Mouse (Mus musculus) naive thymus-derived CD4-positive, alpha-beta T cell, adult 2 months (primary cell): ENCODE measurements at regions not wholly inside any gene's neighbourhood (a gene's known extent, or its start where the extent isn't known, plus 50 kb on each side); places are given as distances from the start of the nearest gene placed in this dataset.
A peak's percentile ranks its signal among the peaks of the same experiment; 100 is the strongest.

Source experiments
- DNase-seq: peaks from one replicate; pipeline ENCODE4 v3.0.0-alpha.2; 2011; ENCODE audit warnings: low read depth

GRCm38 (mm10) chr1:52305679-52306632 is 72.9 kb upstream of the Gls start:
- no peak for DNase-seq

GRCm38 (mm10) chr1:52302557-52302956 is 69.5 kb upstream of the Gls start:
- peak; percentile 65 for DNase-seq

GRCm38 (mm10) chr1:52301266-52301665 is 68.2 kb upstream of the Gls start:
- peak; percentile 67 for DNase-seq

- DNase-seq, result no peak
Measured at GRCm38 (mm10) chr1:52299559-52299958, 66.5 kb upstream of the Gls start.

GRCm38 (mm10) chr1:52298336-52298735 is 65.3 kb upstream of the Gls start:
- DNase-seq, result no peak

GRCm38 (mm10) chr1:52296178-52296577 is 63.1 kb upstream of the Gls start:
- no peak for DNase-seq

- DNase-seq, result no peak
Measured at GRCm38 (mm10) chr1:52294521-52294920, 61.5 kb upstream of the Gls start.

GRCm38 (mm10) chr1:52293393-52294099 is 60.5 kb upstream of the Gls start:
- DNase-seq, result no peak
